Mouse (Mus musculus): ENCODE measurements around the gene Neurl1a.

- TF ChIP-seq HCFC1 (IDR thresholded peaks at IDR 0.05; ENCODE audit: borderline replicate concordance, insufficient read depth, low read length) (no peak), ZNF384 (IDR thresholded peaks at IDR 0.05; ENCODE audit: low read depth, low read length) (no peak), CHD2 (IDR thresholded peaks at IDR 0.05; ENCODE audit: low read depth, low read length) (no peak), ZC3H11A (IDR thresholded peaks at IDR 0.05; ENCODE audit: borderline replicate concordance, low read depth, low read length) (no peak)
Measured at GRCm38 (mm10) chr19:47248296-47248695, 69.7 kb downstream of the Neurl1a start.
